Mouse (Mus musculus): ENCODE measurements at regions not wholly inside any gene's neighbourhood (a gene's known extent, or its start where the extent isn't known, plus 50 kb on each side); places are given as distances from the start of the nearest gene placed in this dataset.

GRCm38 (mm10) chr16:95057596-95057995 is 60.1 kb upstream of the Kcnj6 start:
- no peak for DNase-seq (ENCODE audit: low spot score)

GRCm38 (mm10) chr16:95064423-95064822 is 66.9 kb upstream of the Kcnj6 start:
- no peak for DNase-seq (ENCODE audit: low spot score)

DNA sequence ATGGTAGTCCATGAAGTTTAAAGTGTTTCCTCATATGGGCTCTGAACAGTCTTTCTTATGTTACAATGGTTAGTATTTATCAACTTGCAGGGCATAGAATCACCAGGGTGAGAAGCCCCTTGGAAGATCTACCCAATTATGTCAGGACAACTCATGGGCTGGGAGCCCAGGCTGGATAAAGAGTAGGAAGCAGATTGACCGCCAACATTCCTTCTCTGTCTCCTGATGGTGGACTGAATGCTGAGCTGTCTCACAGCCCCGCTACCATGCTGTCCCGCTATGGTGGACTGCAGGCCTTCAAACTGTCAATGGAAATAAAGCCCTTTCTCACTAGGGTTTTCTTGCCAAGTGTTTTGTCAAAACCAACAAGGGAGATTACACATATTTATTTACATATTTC is 69.2 kb upstream of the Kcnj6 start:
- no peak for DNase-seq (ENCODE audit: low spot score)

DNA sequence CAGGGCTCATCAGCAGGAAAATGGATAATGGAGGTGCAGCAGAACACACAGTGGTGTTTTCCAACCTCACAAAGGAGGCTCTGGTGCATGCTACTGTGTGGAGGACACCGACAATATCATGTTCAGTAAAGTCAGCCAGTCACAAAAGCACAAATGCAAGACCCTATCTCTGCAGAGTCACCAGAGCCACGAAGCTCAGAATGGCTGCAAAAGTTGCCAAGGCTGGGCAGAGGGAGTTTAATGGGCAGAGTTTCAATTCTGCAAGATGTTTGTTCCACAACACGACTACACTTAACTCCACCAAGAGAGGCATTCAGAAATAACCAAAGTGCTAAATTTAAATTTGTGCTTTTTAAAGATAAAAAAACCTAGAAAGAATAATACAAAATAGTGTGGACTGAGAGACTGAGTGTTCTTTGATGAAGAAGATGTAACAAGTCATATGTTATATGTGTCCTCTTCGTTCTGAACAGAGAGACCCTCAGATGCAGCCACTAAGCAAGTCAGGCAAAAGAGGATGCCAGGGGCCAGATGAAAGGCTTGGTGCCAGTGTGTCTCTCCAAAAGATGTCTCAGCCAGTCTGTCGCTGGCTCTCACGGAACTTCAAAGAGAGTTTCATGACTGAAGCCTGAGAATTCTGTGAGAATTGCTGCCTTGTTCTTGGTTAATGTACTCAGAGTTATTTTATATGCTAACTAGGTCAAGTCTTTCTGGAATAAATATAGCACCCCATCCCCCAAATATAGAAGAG is 95.1 kb upstream of the Kcnj6 start:
- DNase-seq (ENCODE audit: low spot score), result no peak

DNA sequence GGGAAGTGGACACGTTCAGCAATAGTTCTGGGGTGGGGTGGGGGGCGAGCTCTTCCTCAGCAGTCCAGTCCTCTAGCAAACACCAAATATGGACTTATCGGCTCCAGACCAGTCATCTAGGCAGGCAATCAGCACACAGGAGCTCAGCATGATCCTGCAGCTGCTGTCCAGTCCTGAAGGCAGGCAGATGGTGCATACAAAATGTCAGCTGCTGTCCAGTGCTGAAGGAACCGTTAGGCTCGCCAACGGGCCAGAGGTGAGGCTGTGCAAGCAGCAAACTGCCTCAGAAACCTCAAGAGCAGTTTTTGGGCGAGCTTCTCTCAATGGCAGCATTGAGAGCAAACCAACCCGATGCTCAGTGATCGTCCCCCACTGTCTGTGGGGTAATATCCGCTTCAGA is 96.3 kb upstream of the Kcnj6 start:
- peak; percentile 74 for DNase-seq (ENCODE audit: low spot score)

DNA sequence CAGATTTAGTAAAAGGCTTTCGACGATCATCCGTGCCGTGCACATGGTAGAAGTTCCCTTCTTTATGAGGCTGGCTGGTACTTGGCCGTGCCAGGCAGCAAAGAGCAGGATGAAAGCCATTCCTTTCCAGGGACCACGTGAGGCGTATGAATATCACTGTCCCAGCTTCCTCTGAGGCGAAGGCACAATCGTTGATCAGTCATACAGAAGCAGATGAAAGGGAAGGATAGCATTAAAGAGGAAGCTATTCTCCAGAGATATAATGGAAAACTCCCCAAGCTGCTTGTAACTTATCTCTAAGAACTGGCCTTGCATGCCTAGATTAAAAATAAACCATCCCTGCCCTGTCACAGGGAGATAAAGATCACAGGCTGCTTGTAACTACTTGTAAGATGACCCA is 103.5 kb upstream of the Kcnj6 start:
- no peak for DNase-seq (ENCODE audit: low spot score)

- DNase-seq (ENCODE audit: low spot score), result no peak
Observed at GRCm38 (mm10) chr16:95117531-95117930, 120.0 kb upstream of the Kcnj6 start.

- no peak for DNase-seq (ENCODE audit: low spot score)
Observed at GRCm38 (mm10) chr16:95119293-95119692, 121.8 kb upstream of the Kcnj6 start.

GRCm38 (mm10) chr16:95122048-95122447 is 124.5 kb upstream of the Kcnj6 start:
- DNase-seq (ENCODE audit: low spot score), result no peak

GRCm38 (mm10) chr16:95127616-95128015 is 129.7 kb upstream of the Kcnj15 start:
- DNase-seq (ENCODE audit: low spot score), result no peak

- DNase-seq (ENCODE audit: low spot score), result no peak
Observed at GRCm38 (mm10) chr16:95131815-95132214, 125.5 kb upstream of the Kcnj15 start.

DNA sequence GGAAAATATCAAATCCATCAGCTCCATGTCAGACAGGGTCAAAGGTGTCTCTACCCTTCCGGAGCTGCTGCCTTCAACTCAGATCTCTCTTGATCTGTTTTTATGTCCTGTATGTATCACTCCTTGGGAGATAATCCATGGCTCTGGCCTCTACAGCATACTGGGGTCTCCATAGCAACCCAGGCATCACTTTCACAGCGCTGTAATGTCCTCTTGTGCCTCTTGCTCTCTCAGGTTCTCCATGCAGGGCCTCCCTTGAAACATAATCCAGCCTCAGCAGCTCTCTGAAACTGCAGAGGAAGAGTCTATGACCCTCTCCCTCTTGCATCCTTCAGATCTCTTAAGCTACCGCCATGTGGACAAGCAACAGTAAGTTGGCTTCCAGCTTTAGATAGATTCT is 118.5 kb upstream of the Kcnj15 start:
- DNase-seq (ENCODE audit: low spot score), result no peak

- no peak for DNase-seq (ENCODE audit: low spot score)
Observed at GRCm38 (mm10) chr16:95141510-95142394, 115.6 kb upstream of the Kcnj15 start.

GRCm38 (mm10) chr16:95150499-95150898 is 106.9 kb upstream of the Kcnj15 start:
- no peak for DNase-seq (ENCODE audit: low spot score)

DNA sequence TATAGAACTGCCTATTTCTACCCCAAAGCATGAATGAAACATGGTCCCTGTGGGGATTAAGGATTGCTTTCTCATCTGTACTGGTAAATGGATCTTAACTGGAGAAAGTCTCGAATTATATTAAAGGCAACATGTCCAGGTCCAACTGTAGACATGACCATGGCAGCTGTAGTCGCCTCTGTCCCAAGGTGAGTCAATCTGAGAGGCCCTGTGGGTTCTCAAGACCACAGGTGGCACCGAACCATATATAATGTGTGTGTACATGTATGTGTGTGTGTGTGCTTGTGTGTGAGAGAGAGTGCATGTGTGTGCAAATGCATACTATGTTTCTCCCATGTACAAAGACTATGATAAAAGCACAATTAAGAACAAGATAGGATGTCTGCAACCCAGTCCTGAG is 105.9 kb upstream of the Kcnj15 start:
- DNase-seq (ENCODE audit: low spot score), result no peak

GRCm38 (mm10) chr16:95151914-95152313 is 105.4 kb upstream of the Kcnj15 start:
- DNase-seq (ENCODE audit: low spot score), result no peak

GRCm38 (mm10) chr16:95152742-95153383 is 104.5 kb upstream of the Kcnj15 start:
- DNase-seq (ENCODE audit: low spot score), result no peak

- DNase-seq (ENCODE audit: low spot score), result no peak
Observed at GRCm38 (mm10) chr16:95168349-95168748, 89.0 kb upstream of the Kcnj15 start.

- no peak for DNase-seq (ENCODE audit: low spot score)
Observed at GRCm38 (mm10) chr16:95169346-95169745, 88.0 kb upstream of the Kcnj15 start.

- no peak for DNase-seq (ENCODE audit: low spot score)
Observed at GRCm38 (mm10) chr16:95180562-95180961, 76.8 kb upstream of the Kcnj15 start.

GRCm38 (mm10) chr16:95185341-95185740 is 72.0 kb upstream of the Kcnj15 start:
- DNase-seq (ENCODE audit: low spot score), result no peak

DNA sequence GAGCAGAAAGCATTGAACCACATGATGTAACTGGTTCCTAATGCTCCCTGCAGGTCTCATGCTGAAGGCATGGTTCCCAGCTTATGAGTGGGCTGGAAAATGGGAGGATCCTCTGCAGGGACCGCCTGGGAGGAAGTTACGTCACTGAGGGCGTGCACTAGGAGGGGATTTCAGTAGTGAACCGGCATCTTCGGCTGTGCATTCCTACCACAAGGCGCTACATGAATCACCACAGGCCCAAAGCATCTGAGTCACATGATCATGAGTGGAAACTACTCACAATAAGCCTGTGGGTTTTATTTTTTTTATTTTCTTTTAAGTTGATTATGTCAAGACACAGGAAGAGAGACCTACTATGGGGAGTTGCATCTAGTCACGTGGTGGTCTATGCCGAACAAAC is 68.2 kb upstream of the Kcnj15 start:
- no peak for DNase-seq (ENCODE audit: low spot score)

- DNase-seq (ENCODE audit: low spot score), result no peak
Observed at GRCm38 (mm10) chr16:95194151-95194550, 63.2 kb upstream of the Kcnj15 start.

Data from adipocyte (in vitro differentiated cells).